Mouse (Mus musculus) right cerebral cortex, postnatal 25 days (tissue): ENCODE measurements at regions not wholly inside any gene's neighbourhood (a gene's known extent, or its start where the extent isn't known, plus 50 kb on each side); places are given as distances from the start of the nearest gene placed in this dataset.

Experiments used
- DNase-seq: peaks from one replicate; pipeline ENCODE4 v3.0.0; 2022

GRCm38 (mm10) chr3:134124982-134125381 is 111.3 kb upstream of the Cxxc4 start:
- no peak for DNase-seq

- no peak for DNase-seq
Observed at GRCm38 (mm10) chr3:134130412-134130811, 105.9 kb upstream of the Cxxc4 start.

GRCm38 (mm10) chr3:134145251-134145650 is 91.0 kb upstream of the Cxxc4 start:
- DNase-seq: no peak

GRCm38 (mm10) chr3:134145935-134146334 is 90.3 kb upstream of the Cxxc4 start:
- DNase-seq: no peak

DNA sequence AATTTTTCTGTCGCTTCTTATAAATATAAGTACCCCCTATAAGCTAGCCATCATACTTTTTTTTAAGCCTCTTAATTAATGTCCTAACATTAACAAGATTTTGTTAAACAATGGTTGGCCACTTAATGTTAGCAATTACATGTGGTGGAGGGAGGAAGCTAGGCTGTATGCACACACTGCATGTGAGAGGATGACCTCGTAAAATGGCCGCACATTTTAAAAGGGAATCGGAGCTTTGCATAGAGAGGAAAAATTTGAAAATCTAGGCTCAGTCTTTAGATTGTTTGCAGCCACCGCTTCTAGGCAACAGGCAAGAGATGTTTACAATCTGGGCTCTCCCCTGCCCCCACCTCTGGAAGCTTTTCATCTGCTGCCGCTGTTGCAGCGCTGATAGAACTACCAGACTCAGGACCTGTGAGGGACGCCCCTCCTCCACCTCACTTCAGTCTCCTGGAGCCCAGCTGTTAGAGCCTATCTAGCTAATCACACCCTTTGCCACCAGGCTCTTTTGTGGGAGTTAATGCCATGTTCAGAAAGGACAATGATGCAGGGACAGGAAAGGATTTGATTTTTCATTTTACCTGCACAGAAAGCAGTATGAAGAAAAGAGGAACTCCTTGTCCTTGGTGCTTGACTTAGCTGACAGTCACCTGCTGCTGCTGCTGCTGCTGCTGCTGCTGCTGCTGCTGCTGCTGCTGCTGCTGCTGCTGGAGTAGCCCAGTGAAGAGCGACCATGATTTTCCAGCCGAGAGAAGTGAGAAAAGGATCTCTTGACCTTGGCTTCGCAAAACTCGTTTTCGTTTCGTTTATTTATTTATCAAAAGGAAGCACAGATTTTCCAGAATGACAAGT is 89.7 kb upstream of the Cxxc4 start:
- peak; percentile 31 for DNase-seq

DNA sequence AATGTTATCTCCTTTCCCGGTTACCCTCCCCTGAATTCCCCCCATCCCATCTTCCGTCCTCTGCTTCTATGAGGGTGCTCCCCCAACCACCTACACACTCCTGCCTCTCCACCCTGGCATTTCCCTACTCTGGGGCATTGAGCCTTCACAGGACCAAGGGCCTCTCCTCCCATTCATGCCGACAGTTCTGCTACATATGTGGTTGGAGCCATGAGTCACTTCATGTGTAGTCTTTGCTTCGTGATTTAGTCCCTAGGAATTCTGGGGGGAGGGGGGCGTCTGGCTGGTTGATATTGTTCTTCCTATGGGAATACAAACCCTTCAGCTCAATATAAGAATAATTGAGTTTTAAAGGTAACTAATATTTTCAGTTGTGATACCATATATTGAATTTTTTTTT is 74.0 kb upstream of the Cxxc4 start:
- no peak for DNase-seq

- no peak for DNase-seq
Observed at GRCm38 (mm10) chr3:134169922-134170321, 66.4 kb upstream of the Cxxc4 start.

GRCm38 (mm10) chr3:134172357-134172756 is 63.9 kb upstream of the Cxxc4 start:
- no peak for DNase-seq

DNA sequence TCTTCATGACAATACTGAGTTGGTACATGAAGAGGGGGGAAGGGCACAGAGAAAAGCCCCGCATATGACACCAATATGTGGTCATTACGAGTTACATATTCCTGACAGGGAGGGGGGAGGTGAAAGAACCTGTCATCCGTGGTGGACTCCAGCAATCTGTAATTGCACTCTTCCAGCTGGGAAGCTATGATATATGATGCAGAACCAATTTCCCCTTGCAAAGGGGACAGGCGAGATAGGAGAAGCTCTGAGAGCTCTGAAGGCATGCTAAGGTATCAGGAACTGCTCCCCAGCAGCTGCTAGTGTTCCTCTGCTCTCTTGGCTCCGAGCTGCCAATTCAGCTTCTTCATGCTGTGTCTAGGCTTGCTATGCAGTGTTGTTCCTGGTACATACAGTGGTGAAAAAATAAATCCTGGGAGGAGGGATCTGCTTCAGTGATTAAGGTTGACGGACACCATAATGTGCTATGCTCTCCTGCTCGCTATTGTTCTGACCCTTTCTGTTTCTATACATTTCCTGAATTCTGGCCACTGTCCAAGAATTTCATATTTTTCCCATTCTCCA is 57.7 kb upstream of the Cxxc4 start:
- DNase-seq: no peak

DNA sequence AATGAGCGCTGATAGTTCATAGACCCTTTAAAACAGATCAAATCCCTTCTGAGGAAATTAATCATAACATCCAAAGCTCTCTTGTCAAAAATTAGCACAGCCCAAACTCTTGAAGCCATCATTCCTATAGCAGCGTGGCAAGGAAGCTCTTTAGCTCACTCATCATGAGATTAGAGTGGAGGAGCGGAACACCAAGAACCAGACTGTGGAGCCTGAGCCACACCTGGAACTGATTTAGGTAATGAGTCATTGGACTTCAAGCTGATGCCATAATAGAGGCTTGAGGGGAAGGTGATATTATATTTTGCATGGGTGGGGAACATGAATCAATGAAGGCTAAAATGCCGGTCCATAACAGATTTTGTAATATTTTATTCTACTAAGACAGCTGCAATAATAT is 52.2 kb upstream of the Cxxc4 start:
- no peak for DNase-seq
